Mouse (Mus musculus) MEL-GATA-1-ER (cell line): Measurements from ENCODE around the gene Fgfr4.
"Not testable (repeated sequence)": the region's sequence is repeated elsewhere in the genome, so short reads cannot be mapped to it uniquely, and the experiment has no call there.

ENCODE experiments used
- DNase-seq: peaks from one replicate; pipeline ENCODE4 v3.0.0-alpha.2; 2012; ENCODE audit warnings: low read depth; ENCODE audit errors: extremely low read depth

Gene Fgfr4

GRCm38 (mm10) chr13:55171517-55172335, 19.3 kb downstream of the Fgfr4 start:
- no peak for DNase-seq

- DNase-seq: no peak
Measured at GRCm38 (mm10) chr13:55172336-55172770, 19.9 kb downstream of the Fgfr4 start.

- no peak for DNase-seq
Measured at GRCm38 (mm10) chr13:55174347-55174746, 21.9 kb downstream of the Fgfr4 start.

GRCm38 (mm10) chr13:55176265-55176664, 23.8 kb downstream of the Fgfr4 start:
- no peak for DNase-seq

- no peak for DNase-seq
Measured at GRCm38 (mm10) chr13:55177903-55178496, 25.6 kb downstream of the Fgfr4 start.

- DNase-seq: peak; percentile 56
Measured at GRCm38 (mm10) chr13:55178556-55178955, 26.1 kb downstream of the Fgfr4 start.

- DNase-seq: no peak
Measured at GRCm38 (mm10) chr13:55179591-55179990, 27.2 kb downstream of the Fgfr4 start.

GRCm38 (mm10) chr13:55181786-55182172, 29.3 kb downstream of the Fgfr4 start:
- no peak for DNase-seq

GRCm38 (mm10) chr13:55182173-55182894, 29.9 kb downstream of the Fgfr4 start:
- no peak for DNase-seq

- no peak for DNase-seq
Measured at GRCm38 (mm10) chr13:55183382-55183781, 30.9 kb downstream of the Fgfr4 start.

GRCm38 (mm10) chr13:55187062-55187461, 34.6 kb downstream of the Fgfr4 start:
- not testable (repeated sequence) for DNase-seq

- no peak for DNase-seq
Measured at GRCm38 (mm10) chr13:55189531-55190107, 37.2 kb downstream of the Fgfr4 start.

- DNase-seq: peak; percentile 98
Measured at GRCm38 (mm10) chr13:55190121-55190868, 37.9 kb downstream of the Fgfr4 start.

- DNase-seq: no peak
Measured at GRCm38 (mm10) chr13:55191535-55191934, 39.1 kb downstream of the Fgfr4 start.

GRCm38 (mm10) chr13:55202758-55203157, 50.3 kb downstream of the Fgfr4 start:
- not testable (repeated sequence) for DNase-seq

GRCm38 (mm10) chr13:55203740-55204139, 51.3 kb downstream of the Fgfr4 start:
- no peak for DNase-seq

- DNase-seq: no peak
Measured at GRCm38 (mm10) chr13:55204667-55205389, 52.4 kb downstream of the Fgfr4 start.

GRCm38 (mm10) chr13:55205448-55206205, 53.2 kb downstream of the Fgfr4 start:
- no peak for DNase-seq

- peak; percentile 82 for DNase-seq
Measured at GRCm38 (mm10) chr13:55208837-55209648, 56.6 kb downstream of the Fgfr4 start.
